Mouse (Mus musculus): Measurements from ENCODE around the gene Spaca4.

- TF ChIP-seq CTCF (IDR thresholded peaks at IDR 0.05; ENCODE audit: low read depth) (no peak), EP300 (IDR thresholded peaks at IDR 0.05; ENCODE audit: low read depth) (no peak)
These were observed at the start of gene Spaca4 for GRCm38 (mm10) chr7:45725713-45726112.
